Mouse (Mus musculus) urinary bladder, postnatal 4 days (tissue): ENCODE results near the gene Cacna2d4.

Experiments
- DNase-seq, 2 experiments: peaks; one replicate each; pipeline ENCODE4 v3.0.0; 2021 to 2022; ENCODE audit warnings: low spot score in 2 of 2

Gene Cacna2d4

GRCm38 (mm10) chr6:119236241-119236640 lies at the start of gene Cacna2d4:
TSS of gene Cacna2d4 (plus strand) at chr6:119236526.
- DNase-seq = no peak

- DNase-seq = no peak
These were observed 49.7 kb upstream of the Cacna2d4 start for GRCm38 (mm10) chr6:119186658-119187057.

GRCm38 (mm10) chr6:119187631-119188030 lies 48.7 kb upstream of the Cacna2d4 start:
- DNase-seq = no peak

- DNase-seq = no peak
These were observed 44.8 kb upstream of the Cacna2d4 start for GRCm38 (mm10) chr6:119191478-119191877.

DNA sequence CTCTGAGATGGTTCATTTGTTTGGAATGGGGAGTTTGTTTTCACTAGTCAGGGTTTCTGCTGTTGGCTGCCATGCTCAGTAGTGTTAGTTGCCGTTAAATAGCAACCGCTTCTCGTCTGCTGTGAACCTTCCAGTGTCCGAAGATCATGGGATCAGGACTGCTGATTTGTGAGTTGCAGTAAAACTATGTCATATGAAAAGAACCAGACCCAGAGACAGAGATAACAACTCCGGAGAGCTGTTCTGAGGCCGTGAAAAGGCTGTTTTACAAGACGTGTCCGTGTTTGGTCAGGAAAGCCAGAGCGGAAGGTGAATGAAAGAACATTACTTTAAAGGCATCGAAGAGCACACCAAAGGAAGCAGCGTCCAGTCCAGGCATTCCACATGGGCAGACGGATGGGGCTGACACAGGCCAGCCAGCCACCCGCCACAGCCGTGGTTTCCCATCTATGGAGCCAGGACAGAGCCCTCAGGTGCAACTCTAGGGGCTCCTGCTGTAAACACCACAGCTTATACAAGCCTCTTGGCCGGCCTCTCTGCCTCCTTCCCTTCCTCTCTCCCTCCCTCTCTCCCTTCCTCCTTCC lies 42.7 kb upstream of the Cacna2d4 start:
- DNase-seq = no peak

- no peak for DNase-seq
These were observed 42.2 kb upstream of the Cacna2d4 start for GRCm38 (mm10) chr6:119194161-119194560.

GRCm38 (mm10) chr6:119194601-119195000 lies 41.7 kb upstream of the Cacna2d4 start:
- no peak for DNase-seq

- peak in 1 of 2 experiments; percentile 31 for DNase-seq
These were observed 39.7 kb upstream of the Cacna2d4 start, which contains the start of gene Cacna1c for GRCm38 (mm10) chr6:119196382-119197305. TSS of gene Cacna1c (minus strand) at chr6:119196418.

GRCm38 (mm10) chr6:119198534-119199273 lies 37.6 kb upstream of the Cacna2d4 start:
- DNase-seq = peak in 1 of 2 experiments; percentile 54

GRCm38 (mm10) chr6:119199274-119199879 lies 36.9 kb upstream of the Cacna2d4 start:
- no peak for DNase-seq

DNA sequence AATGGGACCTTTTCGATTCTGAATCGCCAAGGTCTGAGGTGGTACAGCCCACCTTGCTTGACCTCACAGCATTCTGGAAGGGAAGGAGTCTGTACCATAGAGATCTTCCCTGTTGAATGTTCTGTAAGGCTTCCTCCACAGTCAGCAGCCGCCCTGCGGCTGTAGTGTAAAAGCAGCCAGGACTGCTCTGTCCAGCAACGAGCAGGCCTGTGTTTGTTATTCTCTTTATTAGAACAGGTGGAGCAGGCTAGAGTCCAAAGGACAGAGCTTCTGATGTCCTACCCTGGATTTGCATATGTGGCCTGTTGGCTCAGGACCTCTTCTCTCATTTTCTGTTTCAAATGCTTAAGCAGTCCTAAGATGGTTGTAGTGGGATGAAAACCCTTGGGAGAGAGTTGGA lies 36.0 kb upstream of the Cacna2d4 start:
- no peak for DNase-seq

GRCm38 (mm10) chr6:119201575-119201974 lies 34.8 kb upstream of the Cacna2d4 start:
- DNase-seq = peak in 1 of 2 experiments; percentile 34

DNA sequence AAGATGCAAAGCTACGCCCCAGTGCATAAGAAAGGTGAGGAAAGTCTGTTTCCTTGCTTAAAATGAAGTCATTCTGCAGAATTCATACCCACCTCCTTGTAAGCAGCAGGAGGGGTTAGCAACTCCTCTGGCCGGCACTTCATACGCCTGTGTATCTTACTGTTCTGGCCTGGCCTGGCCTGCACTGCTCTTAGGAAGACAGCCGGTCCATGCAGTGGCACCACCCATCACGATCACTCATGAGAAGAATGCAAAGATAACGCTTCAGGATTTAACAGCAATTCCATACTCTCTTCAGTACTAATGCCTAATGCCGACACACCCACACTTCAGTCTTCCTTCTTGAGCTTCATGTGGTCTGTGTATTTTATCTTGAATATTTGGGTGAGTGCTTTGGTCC lies 32.0 kb upstream of the Cacna2d4 start:
- no peak for DNase-seq

- DNase-seq = peak in 1 of 2 experiments; percentile 52
These were observed 31.4 kb upstream of the Cacna2d4 start for GRCm38 (mm10) chr6:119204915-119205314.

DNA sequence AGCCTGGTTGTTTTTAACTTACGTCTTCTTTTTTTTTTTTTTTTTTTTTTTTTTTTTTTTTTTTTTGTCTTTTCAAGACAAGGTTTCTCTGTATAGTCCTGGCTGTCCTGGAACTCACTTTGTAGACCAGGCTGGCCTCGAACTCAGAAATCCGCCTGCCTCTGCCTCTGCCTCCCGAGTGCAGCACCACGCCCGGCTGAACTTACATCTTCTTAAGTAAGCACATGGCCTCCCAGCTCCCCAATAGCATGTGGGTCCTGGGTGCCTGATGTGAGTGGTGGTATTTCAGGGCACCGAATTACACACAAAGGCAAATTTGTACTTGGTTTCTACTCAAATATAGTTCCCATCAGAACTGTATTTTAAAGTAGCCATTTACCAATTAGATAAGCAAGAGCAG lies 30.3 kb upstream of the Cacna2d4 start:
- peak in 1 of 2 experiments; percentile 50 for DNase-seq

GRCm38 (mm10) chr6:119213375-119213774 lies 23.0 kb upstream of the Cacna2d4 start:
- no peak for DNase-seq

- no peak for DNase-seq
These were observed 22.1 kb upstream of the Cacna2d4 start for GRCm38 (mm10) chr6:119214190-119214589.

- DNase-seq = peak in 1 of 2 experiments; percentile 54
These were observed 21.2 kb upstream of the Cacna2d4 start for GRCm38 (mm10) chr6:119215040-119215613.

GRCm38 (mm10) chr6:119217661-119218060 lies 18.7 kb upstream of the Cacna2d4 start:
- peak in 1 of 2 experiments; percentile 52 for DNase-seq

- DNase-seq = peak in 1 of 2 experiments; percentile 52
These were observed 17.7 kb upstream of the Cacna2d4 start for GRCm38 (mm10) chr6:119218591-119218990.

DNA sequence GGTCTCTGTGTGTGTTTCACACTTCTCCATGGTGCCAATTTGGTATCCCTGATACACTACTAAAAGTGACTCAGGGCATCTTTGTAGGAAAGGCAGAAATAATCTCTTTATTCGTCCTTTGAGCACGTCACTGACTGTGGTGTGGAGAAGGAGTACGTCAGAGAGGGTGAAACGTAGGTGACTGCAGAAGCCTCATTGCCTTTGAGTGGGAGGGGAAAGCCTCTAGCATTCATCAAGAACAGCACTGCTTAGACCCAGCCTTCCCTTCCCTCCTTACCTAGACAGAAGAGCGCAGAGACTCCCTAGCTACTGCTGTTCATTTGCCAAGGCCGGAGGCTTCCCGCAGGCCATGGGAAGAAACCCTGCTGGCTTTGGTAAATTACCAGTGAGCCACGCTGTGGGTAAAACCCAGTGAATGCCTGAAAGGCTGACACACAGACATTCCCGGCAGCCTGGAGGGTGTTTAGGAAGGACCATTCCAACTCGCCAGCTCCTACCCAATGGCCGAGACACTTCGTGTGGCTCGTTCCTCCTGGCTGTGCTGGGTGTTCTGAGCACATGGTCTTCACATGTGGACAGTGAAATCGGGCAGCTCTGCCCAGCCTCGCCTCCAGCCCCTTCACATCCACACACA lies 17.0 kb upstream of the Cacna2d4 start:
- peak in 1 of 2 experiments; percentile 56 for DNase-seq
